Mouse (Mus musculus) heart, adult 10 weeks (tissue): ENCODE measurements around the gene Hspa5. TPM values are rescaled to one million over a fixed set of nuclear protein-coding genes. Genes with fewer than 3 reads are reported as not detected.

Experiments
- polyA plus RNA-seq: library from polyadenylated mRNA; stranded (reverse); fragments of 350-450 nt; fragmentation: Illumina TruSeq; extraction: RNeasy Lipid Tissue Mini Kit (QIAGEN cat#74804); gene quantifications from one replicate; pipeline ENCODE4 v1.2.3, GENCODE M21; 2014; ENCODE audit warnings: low read depth, low replicate concordance

Gene Hspa5
- 447 TPM for polyA plus RNA-seq

DNA sequence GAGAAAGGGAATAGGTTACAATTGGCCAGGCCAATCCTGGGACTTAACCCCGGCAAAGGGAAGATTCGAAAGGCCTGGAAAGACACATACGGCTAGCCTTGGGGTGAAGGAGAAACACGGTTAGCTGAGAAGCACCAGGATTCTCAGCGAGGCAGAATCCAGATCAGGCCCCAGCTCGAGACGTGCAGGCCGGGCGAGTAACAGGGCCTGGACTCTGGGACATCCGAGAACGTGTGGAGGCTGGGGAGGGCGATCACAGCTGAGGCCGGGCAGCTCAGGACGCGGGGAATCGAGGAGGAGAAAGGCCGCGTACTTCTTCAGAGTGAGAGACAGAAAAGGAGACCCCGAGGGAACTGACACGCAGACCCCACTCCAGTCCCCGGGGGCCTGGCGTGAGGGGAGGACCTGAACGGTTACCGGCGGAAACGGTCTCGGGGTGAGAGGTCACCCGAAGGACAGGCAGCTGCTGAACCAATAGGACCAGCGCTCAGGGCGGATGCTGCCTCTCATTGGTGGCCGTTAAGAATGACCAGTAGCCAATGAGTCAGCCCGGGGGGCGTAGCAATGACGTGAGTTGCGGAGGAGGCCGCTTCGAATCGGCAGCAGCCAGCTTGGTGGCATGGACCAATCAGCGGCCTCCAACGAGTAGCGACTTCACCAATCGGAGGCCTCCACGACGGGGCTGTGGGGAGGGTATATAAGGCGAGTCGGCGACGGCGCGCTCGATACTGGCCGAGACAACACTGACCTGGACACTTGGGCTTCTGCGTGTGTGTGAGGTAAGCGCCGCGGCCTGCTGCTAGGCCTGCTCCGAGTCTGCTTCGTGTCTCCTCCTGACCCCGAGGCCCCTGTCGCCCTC lies at the start of gene Hspa5:
Gene Hspa5 (plus strand): TSS at position 603 of the 859 bp plus-strand sequence.

GRCm38 (mm10) chr2:34754551-34755358 lies 17.0 kb upstream of the Hspa5 start, which contains the start of gene Gapvd1:
Gene Gapvd1 (minus strand): TSS chr2:34755232.

GRCm38 (mm10) chr2:34799357-34800256 lies 27.8 kb downstream of the Hspa5 start, which contains the start of gene Rabepk:
Gene Rabepk (minus strand): TSS chr2:34799912.

GRCm38 (mm10) chr2:34825827-34826459 lies 54.2 kb downstream of the Hspa5 start, which contains the start of gene Fbxw2:
Gene Fbxw2 (minus strand): TSS chr2:34826311.

Other genes with a start within 250 kb of the Hspa5 start
- 29.6 TPM for gene Gapvd1, start 16.7 kb upstream of the Hspa5 start, polyA plus RNA-seq
- gene Rabepk, start 27.9 kb downstream of the Hspa5 start, polyA plus RNA-seq = 17.5 TPM
- gene Fbxw2, start 54.3 kb downstream of the Hspa5 start, polyA plus RNA-seq = 50.6 TPM
- gene Gm34653, start 61.0 kb downstream of the Hspa5 start, polyA plus RNA-seq = not detected
- gene Cutal, start 102.4 kb downstream of the Hspa5 start, polyA plus RNA-seq = 0.97 TPM
- 13.9 TPM for gene Psmd5, start 103.0 kb downstream of the Hspa5 start, polyA plus RNA-seq
- gene Phf19, start 142.1 kb downstream of the Hspa5 start, polyA plus RNA-seq = 0.86 TPM
- 1.2 TPM for gene Traf1, start 189.8 kb downstream of the Hspa5 start, polyA plus RNA-seq